Mouse (Mus musculus) liver, adult 2 months (tissue): ENCODE data around the gene Dnajc6.

Experiments
- CTCF ChIP-seq: fragments of 200-500 bp; IDR thresholded peaks from 2 replicates; pipeline ENCODE4 v1.5.1; 2011; ENCODE audit warnings: low read depth, low read length, control low read depth
- POLR2A ChIP-seq: fragments of 200-500 bp; IDR thresholded peaks from 2 replicates; pipeline ENCODE4 v1.6.1; 2011; ENCODE audit warnings: low read length, control low read depth; ENCODE audit not compliant: insufficient read depth; ENCODE audit errors: extremely low read depth

- TF ChIP-seq CTCF (no peak), POLR2A (no peak)
These were observed 72.6 kb downstream of the Dnajc6 start for GRCm38 (mm10) chr4:101569076-101569475.
